Mouse (Mus musculus) kidney, adult 2 months (tissue): ENCODE measurements around the gene Fdps.

Experiments used
- CTCF ChIP-seq: fragments of 200-500 bp; conservative IDR thresholded peaks from 2 replicates; pipeline ENCODE4 v1.5.1; 2011; ENCODE audit warnings: low read depth, mild to moderate bottlenecking, control low read depth, low read length, moderate library complexity, mixed read lengths; ENCODE audit not compliant: insufficient read depth, insufficient read length
- POLR2A ChIP-seq: fragments of 200-500 bp; IDR thresholded peaks from one replicate; pipeline ENCODE4 v1.6.1; 2011; ENCODE audit warnings: low read depth, low read length, control low read depth

- TF ChIP-seq CTCF (no peak), POLR2A (no peak)
Observed at GRCm38 (mm10) chr3:89103291-89103595, 1.5 kb upstream of the Fdps start.
